ENCODE assay signal across 17 mouse cellular contexts in genomic region chr17:29044146-29044924, GRCm38 (mm10). TPM values are rescaled to one million over a fixed set of nuclear protein-coding genes. Genes with fewer than 3 reads are reported as not detected.
DNase-seq lines count a peak whose midpoint lies in the region; ATAC-seq lines count a peak whose summit lies in the region.
"Had no signal": no experiment of that assay in that cellular context is flagged by ENCODE, and none has a peak within 500 bp of the region (broad histone marks: within the 10 kb centered on the region; RNA-seq: fewer than 3 reads in every experiment).

No protein-coding gene starts in this region.

- H3K4me3 ChIP-seq in forebrain, embryonic 10.5 days: no peak overlapping the region
- H3K4me3 ChIP-seq in forebrain, embryonic 14.5 days (ENCODE audit: low read depth, low read length): no peak overlapping the region
- H3K4me3 ChIP-seq in hindbrain, embryonic 16.5 days (ENCODE audit: low read length): no peak overlapping the region
- H3K4me3 ChIP-seq in hindbrain, embryonic 14.5 days (replicated peaks; ENCODE audit: low read length): no peak overlapping the region
- H3K4me3 ChIP-seq: embryonic facial prominence, embryonic 10.5 days; kidney, embryonic 15.5 days; midbrain, embryonic 12.5 days; neural tube, embryonic 12.5 days had no signal

- H3K4me2 ChIP-seq in forebrain, embryonic 14.5 days (ENCODE audit: low read length): no peak overlapping the region
- no peak overlapping the region for H3K4me2 ChIP-seq in hindbrain, embryonic 16.5 days (ENCODE audit: low read length)
- H3K4me2 ChIP-seq in hindbrain, embryonic 14.5 days (replicated peaks): no peak overlapping the region
- H3K4me2 ChIP-seq: kidney, embryonic 15.5 days; midbrain, embryonic 12.5 days; neural tube, embryonic 12.5 days had no signal

- no peak overlapping the region for H3K9ac ChIP-seq in forebrain, embryonic 14.5 days (ENCODE audit: low read length)
- no peak overlapping the region for H3K9ac ChIP-seq in hindbrain, embryonic 16.5 days (ENCODE audit: low read depth, low read length)
- no peak overlapping the region for H3K9ac ChIP-seq in hindbrain, embryonic 14.5 days
- H3K9ac ChIP-seq: kidney, embryonic 15.5 days; midbrain, embryonic 12.5 days; neural tube, embryonic 12.5 days had no signal

- WGBS in forebrain, embryonic 10.5 days: 88% methylated on average over 6 of the region's 6 CpGs
- 86% methylated on average over 6 of the region's 6 CpGs for WGBS in forebrain, embryonic 14.5 days
- WGBS in hindbrain, embryonic 16.5 days: 83% methylated on average over 6 of the region's 6 CpGs
- 86% methylated on average over 6 of the region's 6 CpGs for WGBS in hindbrain, embryonic 14.5 days

- H3K27ac ChIP-seq in forebrain, embryonic 10.5 days: no peak overlapping the region
- no peak overlapping the region for H3K27ac ChIP-seq in forebrain, embryonic 14.5 days (ENCODE audit: low read depth, low read length)
- H3K27ac ChIP-seq in hindbrain, embryonic 16.5 days (ENCODE audit: low read depth, low read length): no peak overlapping the region
- no peak overlapping the region; the same call in 1 of the 2 replicates for H3K27ac ChIP-seq in hindbrain, embryonic 14.5 days
- H3K27ac ChIP-seq: embryonic facial prominence, embryonic 10.5 days; midbrain, embryonic 12.5 days; neural tube, embryonic 12.5 days had no signal

- no peak for ATAC-seq in forebrain, embryonic 14.5 days
- 0 out of 2 replicates have a peak, but pooled peaks have one; percentile 21 for ATAC-seq in hindbrain, embryonic 16.5 days
- ATAC-seq in hindbrain, embryonic 14.5 days (ENCODE audit: low FRiP score): no peak
- ATAC-seq in granulocyte monocyte progenitor cell, adult 5-6 weeks (replicated peaks; ENCODE audit: poor library complexity, severe bottlenecking): 0 out of 2 replicates have a peak, but pooled peaks have one; percentile 2

- peak; percentile 31 for DNase-seq in forebrain, embryonic 10.5 days (ENCODE audit: extremely low spot score, low spot score)
- no peak for DNase-seq in forebrain, embryonic 14.5 days (ENCODE audit: low spot score)
- no peak for DNase-seq in hindbrain, embryonic 14.5 days (ENCODE audit: low spot score)
- DNase-seq in 3T3-L1 (ENCODE audit: low read depth, low spot score): peak; percentile 38
- DNase-seq in left cerebral cortex, postnatal 4 days: no peak
- no peak for DNase-seq in frontal cortex, postnatal 10 days (ENCODE audit: low spot score in 2 of 2)
- DNase-seq: adrenal gland, adult 8-10 months; cerebellum, adult 9-11 months; gastrocnemius, postnatal 25 days; heart, postnatal 4 days had no signal

- H3K27me3 ChIP-seq in forebrain, embryonic 10.5 days (ENCODE audit: poor library complexity, severe bottlenecking): no peaks in the 10 kb centered on the region
- no peaks in the 10 kb centered on the region for H3K27me3 ChIP-seq in forebrain, embryonic 14.5 days (replicated peaks; ENCODE audit: control insufficient read depth, insufficient read depth, low read length)
- H3K27me3 ChIP-seq in hindbrain, embryonic 16.5 days (replicated peaks; ENCODE audit: control insufficient read depth, insufficient read depth, low read length): no peaks in the 10 kb centered on the region
- H3K27me3 ChIP-seq in hindbrain, embryonic 14.5 days (ENCODE audit: control insufficient read depth, insufficient read depth, low read length): no peaks in the 10 kb centered on the region
- H3K27me3 ChIP-seq: kidney, embryonic 15.5 days; midbrain, embryonic 12.5 days; neural tube, embryonic 12.5 days; Patski had no signal

- intact Hi-C loops in left cerebral cortex, postnatal 4 days (cut with DNase I): no loop called here

- H3K4me1 ChIP-seq in forebrain, embryonic 10.5 days: no peaks in the 10 kb centered on the region
- H3K4me1 ChIP-seq in forebrain, embryonic 14.5 days (ENCODE audit: control insufficient read depth, insufficient read depth, low read length): no peaks in the 10 kb centered on the region
- no peaks in the 10 kb centered on the region for H3K4me1 ChIP-seq in hindbrain, embryonic 16.5 days (ENCODE audit: control insufficient read depth, insufficient read depth, low read depth, low read length)
- no peaks in the 10 kb centered on the region for H3K4me1 ChIP-seq in hindbrain, embryonic 14.5 days (replicated peaks; ENCODE audit: control insufficient read depth, insufficient read depth, low read length)
- H3K4me1 ChIP-seq: embryonic facial prominence, embryonic 10.5 days; neural tube, embryonic 12.5 days had no signal

- H3K36me3 ChIP-seq in forebrain, embryonic 10.5 days (replicated peaks): peaks cover 85% of the 10 kb centered on the region
- H3K36me3 ChIP-seq in forebrain, embryonic 14.5 days (ENCODE audit: control insufficient read depth, insufficient read depth, low read length): peaks cover 78% of the 10 kb centered on the region
- peaks cover 40% of the 10 kb centered on the region for H3K36me3 ChIP-seq in hindbrain, embryonic 16.5 days (ENCODE audit: control insufficient read depth, insufficient read depth, low read length)
- H3K36me3 ChIP-seq in hindbrain, embryonic 14.5 days (replicated peaks; ENCODE audit: control insufficient read depth, insufficient read depth): peaks cover 85% of the 10 kb centered on the region

- H3K9me3 ChIP-seq in forebrain, embryonic 10.5 days: no peaks in the 10 kb centered on the region
- H3K9me3 ChIP-seq in forebrain, embryonic 14.5 days (replicated peaks; ENCODE audit: control insufficient read depth, low read length): no peaks in the 10 kb centered on the region
- no peaks in the 10 kb centered on the region for H3K9me3 ChIP-seq in hindbrain, embryonic 16.5 days (ENCODE audit: control insufficient read depth, low read length)
- no peaks in the 10 kb centered on the region for H3K9me3 ChIP-seq in hindbrain, embryonic 14.5 days (ENCODE audit: control insufficient read depth, low read length)
- H3K9me3 ChIP-seq: embryonic facial prominence, embryonic 10.5 days; kidney, embryonic 15.5 days; midbrain, embryonic 12.5 days; neural tube, embryonic 12.5 days had no signal

RNA-seq across cellular contexts. Expression of gene Srsf3, which starts 11.9 kb away (rescaled TPM):
- polyA plus RNA-seq in forebrain, embryonic 10.5 days (2016; fragmentation: Nextera tagmentation; extraction: Ambion mirVana): 884 TPM in 2 replicates
- polyA plus RNA-seq in forebrain, embryonic 14.5 days (2014; fragmentation: Nextera tagmentation; extraction: Ambion mirVana): 712 and 729 TPM in 2 replicates
- polyA plus RNA-seq in hindbrain, embryonic 16.5 days (2015; fragmentation: Nextera tagmentation; extraction: Ambion mirVana): 356 and 408 TPM in 2 replicates
- 446 and 460 TPM in 2 replicates for polyA plus RNA-seq in hindbrain, embryonic 14.5 days (2014; fragmentation: Nextera tagmentation; extraction: Ambion mirVana)
- total RNA-seq in granulocyte monocyte progenitor cell, adult 5-6 weeks (2014; fragmentation: Nextera tagmentation): 474 and 486 TPM in 2 replicates
- 734 and 859 TPM in 2 replicates for total RNA-seq in granulocyte monocyte progenitor cell, adult 5-6 weeks (2017)
- total RNA-seq in left cerebral cortex, postnatal 4 days (2021): 100 to 1,000 TPM; 220 to 228 TPM

RNA-seq across cellular contexts. Expression of gene Stk38, which starts 36.5 kb away (rescaled TPM):
- polyA plus RNA-seq in forebrain, embryonic 10.5 days (2016; fragmentation: Nextera tagmentation; extraction: Ambion mirVana): 117 and 119 TPM in 2 replicates
- 81.7 and 94.8 TPM in 2 replicates for polyA plus RNA-seq in forebrain, embryonic 14.5 days (2014; fragmentation: Nextera tagmentation; extraction: Ambion mirVana)
- 71.8 and 89.7 TPM in 2 replicates for polyA plus RNA-seq in hindbrain, embryonic 16.5 days (2015; fragmentation: Nextera tagmentation; extraction: Ambion mirVana)
- 75.6 and 85.0 TPM in 2 replicates for polyA plus RNA-seq in hindbrain, embryonic 14.5 days (2014; fragmentation: Nextera tagmentation; extraction: Ambion mirVana)
- total RNA-seq in granulocyte monocyte progenitor cell, adult 5-6 weeks (2014; fragmentation: Nextera tagmentation): 99.0 and 116 TPM in 2 replicates
- 51.6 and 58.2 TPM in 2 replicates for total RNA-seq in granulocyte monocyte progenitor cell, adult 5-6 weeks (2017)
- total RNA-seq in left cerebral cortex, postnatal 4 days (2021): 10 to 100 TPM; 83.3 to 93.2 TPM

RNA-seq across cellular contexts. Expression of gene Cdkn1a, which starts 46.4 kb away (rescaled TPM):
- polyA plus RNA-seq in forebrain, embryonic 10.5 days (2016; fragmentation: Nextera tagmentation; extraction: Ambion mirVana): 14.0 and 16.8 TPM in 2 replicates
- 41.0 and 43.3 TPM in 2 replicates for polyA plus RNA-seq in forebrain, embryonic 14.5 days (2014; fragmentation: Nextera tagmentation; extraction: Ambion mirVana)
- polyA plus RNA-seq in hindbrain, embryonic 16.5 days (2015; fragmentation: Nextera tagmentation; extraction: Ambion mirVana): 138 and 184 TPM in 2 replicates
- 79.5 and 97.7 TPM in 2 replicates for polyA plus RNA-seq in hindbrain, embryonic 14.5 days (2014; fragmentation: Nextera tagmentation; extraction: Ambion mirVana)
- 8.2 and 9.8 TPM in 2 replicates for total RNA-seq in granulocyte monocyte progenitor cell, adult 5-6 weeks (2014; fragmentation: Nextera tagmentation)
- total RNA-seq in granulocyte monocyte progenitor cell, adult 5-6 weeks (2017): 1.3 and 3.2 TPM in 2 replicates
- 10 to 100 TPM; 29.6 to 34.4 TPM for total RNA-seq in left cerebral cortex, postnatal 4 days (2021)

Comparison
In these comparisons a context has a peak if more than half of its experiments do, and no peak if none do; other contexts are left out.
1. DNase-seq: peak in forebrain, embryonic 10.5 days (single experiment) and 3T3-L1 (single experiment); none in forebrain, embryonic 14.5 days (single experiment), hindbrain, embryonic 14.5 days (single experiment), left cerebral cortex, postnatal 4 days (single experiment) and frontal cortex, postnatal 10 days (0 of 2).
2. ATAC-seq: peak in hindbrain, embryonic 16.5 days (single experiment) and granulocyte monocyte progenitor cell, adult 5-6 weeks (single experiment); none in forebrain, embryonic 14.5 days (single experiment) and hindbrain, embryonic 14.5 days (single experiment).